Mouse (Mus musculus) urinary bladder, postnatal 10 days (tissue): ENCODE results near the gene Ksr1.
A peak's percentile ranks its signal among the peaks of the same experiment; 100 is the strongest.

Experiments used
- DNase-seq: peaks from one replicate; pipeline ENCODE4 v3.0.0; 2022; ENCODE audit warnings: low spot score

The Ksr1 gene

DNA sequence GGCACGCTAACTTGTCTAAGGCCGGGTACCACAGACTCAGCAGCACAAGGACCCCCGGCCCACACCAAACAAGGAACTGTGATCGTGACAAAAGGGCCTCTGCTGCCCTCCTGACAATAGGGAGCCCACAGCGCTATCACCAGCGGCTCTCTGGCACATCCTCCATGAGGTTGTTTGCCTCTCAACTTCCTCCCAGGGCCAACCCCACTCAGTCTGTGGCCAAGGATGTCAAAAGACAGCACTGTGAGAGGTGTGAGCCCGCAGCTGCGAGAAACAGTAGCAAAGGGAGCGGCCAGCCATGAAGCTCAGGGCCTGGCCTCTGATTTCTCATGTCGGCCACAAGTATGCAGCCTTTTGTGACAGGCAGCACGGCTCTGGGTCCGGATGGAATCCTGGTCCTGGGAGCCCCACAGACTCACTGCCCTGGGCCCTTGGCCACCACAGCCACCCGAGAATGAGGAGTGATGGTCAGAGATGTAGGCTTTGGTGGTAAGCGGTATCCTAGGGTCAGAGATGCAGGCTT, 104.2 kb downstream of the Ksr1 start:
- DNase-seq = no peak

DNA sequence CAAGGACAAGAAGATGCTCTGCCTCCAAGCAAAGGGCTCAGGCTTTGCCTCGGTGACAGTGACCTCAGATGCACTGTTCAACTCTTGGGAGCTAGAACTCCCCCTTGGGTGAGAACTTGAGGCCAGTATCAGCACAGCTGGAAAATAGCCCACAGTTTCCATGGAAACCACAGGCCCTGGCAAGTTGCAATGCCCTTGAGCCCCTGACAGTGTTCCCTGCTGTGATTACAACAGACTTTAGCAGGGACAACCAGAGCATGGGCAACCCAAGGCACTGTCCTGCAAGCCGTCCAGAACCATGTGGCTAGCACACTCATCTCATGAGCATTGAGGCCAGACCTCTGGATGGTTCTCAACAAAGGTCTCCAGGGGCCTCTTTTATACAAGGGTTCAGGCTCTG, 106.7 kb downstream of the Ksr1 start:
- no peak for DNase-seq

DNA sequence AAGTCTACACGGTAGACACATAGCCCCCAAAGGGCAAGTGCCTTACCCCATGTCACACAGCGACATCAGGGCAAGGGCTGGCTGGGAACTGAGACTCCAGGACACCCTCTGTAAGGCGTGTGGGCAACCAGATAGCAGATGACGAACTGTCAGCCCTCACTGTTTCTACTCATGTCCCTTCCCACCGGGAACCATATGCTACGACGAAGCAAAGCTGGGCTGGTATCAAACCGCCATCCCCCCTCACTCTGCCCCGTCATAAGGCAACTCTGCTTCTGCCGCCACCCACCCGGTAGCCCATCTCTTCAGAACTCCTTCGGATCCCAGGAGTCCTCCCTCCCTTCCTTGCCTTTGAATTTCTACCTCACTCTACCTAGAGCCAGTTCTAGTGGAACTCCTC, 108.7 kb downstream of the Ksr1 start:
- DNase-seq = no peak

DNA sequence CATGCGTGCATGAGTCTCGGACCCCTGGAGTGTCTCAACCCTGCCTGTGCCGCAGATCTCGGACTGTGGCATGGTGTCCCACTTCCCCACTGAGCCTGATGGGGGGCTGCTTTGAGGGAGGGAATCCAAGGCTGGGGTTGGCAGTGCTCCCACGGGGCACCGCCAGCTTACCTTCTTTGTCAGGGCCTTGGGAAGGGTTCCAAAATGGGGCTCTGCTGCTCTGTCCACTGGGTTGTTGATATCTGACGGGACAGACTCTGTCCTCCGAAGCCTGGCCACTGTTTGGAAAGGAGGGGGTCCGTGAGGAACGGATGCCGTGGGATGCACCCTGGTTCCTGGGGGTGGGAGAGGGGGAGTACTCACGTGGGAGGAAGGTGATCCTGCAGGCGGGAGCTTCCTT, 109.9 kb downstream of the Ksr1 start:
- no peak for DNase-seq

DNA sequence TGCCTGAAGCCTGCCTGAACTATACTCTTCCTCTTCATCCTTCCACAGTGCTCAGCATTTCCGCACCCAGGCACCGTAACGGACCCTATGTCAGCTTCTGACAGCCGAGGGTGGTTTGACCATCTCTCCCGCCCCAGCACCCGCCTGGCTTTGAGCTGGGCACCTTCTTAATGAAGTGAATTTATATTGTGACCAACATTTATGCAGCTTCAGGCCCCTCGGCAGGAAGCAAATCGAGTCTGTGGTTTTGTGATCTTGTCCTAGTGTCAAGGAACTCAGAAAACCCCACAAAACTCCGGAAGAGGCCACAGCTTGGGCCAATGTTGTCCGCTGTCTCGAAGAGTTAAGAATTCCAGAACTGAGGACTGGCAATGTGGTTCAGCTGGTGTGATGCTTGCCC, 112.6 kb downstream of the Ksr1 start:
- no peak for DNase-seq

DNA sequence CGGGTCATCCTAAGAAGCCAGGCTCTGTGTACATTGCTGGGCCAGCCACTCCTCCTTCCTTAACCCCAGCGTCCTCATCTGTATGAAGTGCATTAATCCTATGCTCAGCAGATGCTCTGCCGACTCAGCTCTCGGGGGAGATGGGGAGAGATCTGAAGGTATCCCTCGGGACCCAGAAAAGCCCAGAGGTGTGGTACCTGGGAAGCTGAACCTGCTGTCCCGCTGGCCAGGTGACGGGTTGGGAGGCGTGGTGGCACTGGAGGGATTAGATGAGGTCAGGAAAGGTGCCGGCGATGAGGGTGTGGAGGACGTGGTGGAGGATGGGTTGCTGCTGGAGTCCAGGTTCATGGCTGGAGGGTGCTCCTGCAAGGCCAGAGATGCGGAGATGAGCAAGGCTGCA, 113.2 kb downstream of the Ksr1 start:
- DNase-seq = no peak

DNA sequence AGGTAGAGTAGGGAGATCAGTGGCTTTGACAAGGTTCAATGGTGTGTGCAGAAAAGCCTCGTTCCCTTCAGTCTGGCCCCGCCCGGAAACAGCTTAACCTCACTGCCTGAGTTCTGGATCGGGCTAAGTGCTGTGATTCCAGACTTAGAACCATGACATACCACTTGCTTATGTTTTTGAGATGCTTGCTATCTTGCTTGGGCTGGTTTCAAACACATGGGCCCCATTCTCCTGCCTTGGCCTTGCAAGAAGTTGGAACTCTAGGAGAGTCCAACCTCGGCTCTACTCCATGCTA, 114.8 kb downstream of the Ksr1 start:
- DNase-seq = no peak

DNA sequence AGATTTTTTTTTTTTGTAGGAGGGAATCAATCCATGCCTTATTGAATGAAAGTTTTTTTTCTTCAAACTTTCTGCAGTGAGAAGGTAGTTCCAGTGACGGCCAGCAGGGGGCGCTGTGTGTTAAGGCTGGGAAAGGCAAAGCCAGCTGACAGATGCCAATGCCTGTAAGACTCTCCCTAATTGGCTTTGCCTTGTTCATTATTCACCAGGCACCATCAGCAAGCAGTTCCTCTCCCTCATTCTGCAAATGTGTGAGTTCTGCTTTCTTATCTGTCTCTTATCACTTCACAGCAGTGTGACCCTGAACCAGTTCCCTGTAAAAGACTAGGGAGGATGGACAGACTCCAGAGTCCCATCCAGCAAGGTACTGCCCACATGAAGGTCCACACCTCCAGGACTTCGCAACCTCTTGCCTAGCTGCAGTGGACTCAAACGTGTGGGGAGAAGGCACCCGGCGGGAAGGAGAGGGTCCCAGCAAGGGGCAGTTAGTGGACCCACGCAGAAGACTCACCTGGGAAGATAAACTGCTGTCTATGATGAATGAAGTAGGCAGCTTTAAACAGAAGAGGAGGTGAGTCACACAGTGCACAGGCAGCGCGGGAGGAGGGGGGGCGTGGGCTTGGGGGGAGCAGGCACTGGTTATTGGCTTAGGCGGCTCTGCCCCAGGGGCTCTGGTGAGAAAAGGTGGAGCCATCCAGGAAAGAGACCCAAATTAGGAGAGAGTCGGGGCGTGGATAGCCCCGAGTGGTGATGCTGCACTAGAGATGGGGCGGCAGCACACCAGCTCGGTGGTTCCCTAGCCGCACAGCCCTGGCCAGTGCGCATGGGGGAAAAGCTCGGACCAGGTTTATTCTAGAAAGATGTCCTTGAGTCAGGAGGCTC, 115.4 kb downstream of the Ksr1 start:
- DNase-seq = peak; percentile 77

DNA sequence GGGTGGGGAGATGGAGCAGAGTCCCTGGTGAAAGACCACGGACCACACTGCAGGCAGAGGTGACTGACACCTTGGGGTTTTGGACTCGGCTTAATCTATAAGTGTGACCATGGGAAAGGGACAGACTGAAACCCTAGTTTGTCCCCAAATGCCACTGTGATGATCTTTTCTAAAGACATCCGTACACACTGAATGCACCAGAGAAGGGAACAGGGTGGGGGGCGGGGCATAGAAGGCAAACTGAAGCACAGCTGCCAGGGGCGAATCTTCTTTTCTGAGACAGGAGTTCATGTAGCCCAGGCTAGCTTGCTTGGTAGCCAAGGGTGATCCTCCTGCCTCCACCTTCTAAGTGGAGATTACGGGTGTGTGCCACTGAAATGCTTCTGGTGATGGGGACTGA, 122.5 kb downstream of the Ksr1 start:
- no peak for DNase-seq

DNA sequence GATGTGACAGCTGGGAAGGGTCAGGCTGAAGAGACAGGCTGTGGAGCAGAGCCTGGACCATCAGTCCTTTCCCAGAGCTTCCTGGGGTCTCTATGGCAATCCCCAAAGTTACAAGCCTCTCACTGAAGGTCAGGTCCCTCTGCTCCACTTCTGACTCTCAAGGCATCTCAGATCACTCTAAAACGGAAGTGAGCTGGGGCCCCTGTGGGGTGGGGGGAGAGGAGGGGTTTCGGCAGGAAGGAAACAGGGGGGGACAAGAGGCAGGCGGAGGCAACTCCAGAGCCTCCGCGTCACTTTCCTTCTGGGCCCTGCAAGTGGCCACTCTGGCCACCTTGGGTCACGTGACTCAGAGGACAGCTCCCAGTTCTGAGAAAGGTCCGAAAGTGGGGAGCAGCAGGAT, 122.9 kb downstream of the Ksr1 start:
- no peak for DNase-seq

DNA sequence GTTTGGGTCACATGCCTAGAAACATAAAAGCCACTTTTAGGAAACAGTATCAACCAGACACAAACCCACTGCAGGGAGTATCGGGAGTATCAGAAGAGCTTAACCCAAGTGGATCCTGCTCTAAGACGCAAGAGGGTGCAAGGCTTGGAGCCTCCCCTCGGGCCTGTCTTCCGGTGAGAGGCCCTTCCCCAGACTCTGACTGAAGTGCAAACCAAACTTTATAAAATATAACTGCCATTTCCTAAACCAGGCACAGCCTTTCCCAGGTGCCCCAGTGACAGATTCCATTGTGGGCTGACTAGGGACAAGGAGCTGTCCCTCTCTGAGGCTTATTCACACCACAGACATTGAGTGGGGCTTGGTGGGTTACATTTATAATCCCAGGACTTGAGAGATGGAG, 123.4 kb downstream of the Ksr1 start:
- no peak for DNase-seq

DNA sequence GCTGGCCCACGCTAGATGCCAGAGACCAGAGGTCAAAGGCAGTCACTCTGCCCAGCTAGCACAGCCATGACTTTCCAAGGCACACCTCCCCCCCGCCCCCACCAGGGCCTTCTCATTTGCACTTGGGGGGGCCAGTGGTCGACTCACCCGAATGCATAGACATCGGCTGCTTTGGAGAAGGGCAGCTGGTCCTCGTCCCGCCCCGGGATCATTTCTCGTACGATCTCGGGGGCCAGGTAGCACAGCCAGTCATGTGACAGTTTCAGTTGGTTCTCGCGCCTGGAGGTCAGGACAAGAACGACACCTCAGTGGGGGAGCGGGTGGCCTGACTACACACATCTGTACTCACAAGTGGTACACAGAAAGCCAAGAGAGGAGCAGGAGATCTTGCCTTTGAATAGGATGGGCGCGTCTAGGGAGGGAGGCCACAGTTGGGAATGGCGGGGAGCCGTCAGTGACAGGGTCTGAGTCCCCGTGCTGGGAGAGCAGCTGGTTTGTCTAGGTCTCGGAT, 125.6 kb downstream of the Ksr1 start:
- DNase-seq = no peak

DNA sequence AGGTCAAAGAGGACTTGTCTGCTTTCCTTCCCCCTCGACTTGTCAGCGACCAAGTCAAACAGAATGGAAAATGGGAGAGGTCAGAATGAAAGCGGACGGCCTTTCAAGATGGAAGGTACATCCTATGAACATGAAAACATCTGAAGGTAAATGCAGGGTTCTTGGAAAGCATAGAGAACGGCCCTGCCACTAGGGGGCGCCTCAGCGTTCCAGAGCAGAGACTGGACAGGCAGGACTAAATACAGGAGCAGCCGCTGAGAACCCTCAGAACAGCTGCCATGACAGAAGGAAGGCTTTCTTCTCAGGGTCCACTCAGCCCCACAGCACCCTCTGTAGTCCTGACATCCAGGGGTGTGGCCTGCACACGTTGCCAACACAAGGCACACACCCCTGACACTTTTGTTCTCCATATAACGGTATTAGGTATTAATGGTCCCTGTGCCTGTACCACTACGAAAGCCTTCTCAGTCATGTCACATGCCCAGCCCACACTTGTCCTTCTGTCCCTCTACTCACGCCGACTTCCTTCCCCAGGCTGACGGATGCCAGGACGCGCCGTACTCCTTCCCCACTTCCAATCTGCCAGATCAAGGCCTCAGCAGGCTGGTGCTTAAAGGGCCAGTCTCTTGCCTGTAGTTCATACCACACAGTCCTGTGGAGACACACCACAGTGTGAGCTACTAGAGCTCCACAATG, 126.2 kb downstream of the Ksr1 start:
- DNase-seq = no peak

DNA sequence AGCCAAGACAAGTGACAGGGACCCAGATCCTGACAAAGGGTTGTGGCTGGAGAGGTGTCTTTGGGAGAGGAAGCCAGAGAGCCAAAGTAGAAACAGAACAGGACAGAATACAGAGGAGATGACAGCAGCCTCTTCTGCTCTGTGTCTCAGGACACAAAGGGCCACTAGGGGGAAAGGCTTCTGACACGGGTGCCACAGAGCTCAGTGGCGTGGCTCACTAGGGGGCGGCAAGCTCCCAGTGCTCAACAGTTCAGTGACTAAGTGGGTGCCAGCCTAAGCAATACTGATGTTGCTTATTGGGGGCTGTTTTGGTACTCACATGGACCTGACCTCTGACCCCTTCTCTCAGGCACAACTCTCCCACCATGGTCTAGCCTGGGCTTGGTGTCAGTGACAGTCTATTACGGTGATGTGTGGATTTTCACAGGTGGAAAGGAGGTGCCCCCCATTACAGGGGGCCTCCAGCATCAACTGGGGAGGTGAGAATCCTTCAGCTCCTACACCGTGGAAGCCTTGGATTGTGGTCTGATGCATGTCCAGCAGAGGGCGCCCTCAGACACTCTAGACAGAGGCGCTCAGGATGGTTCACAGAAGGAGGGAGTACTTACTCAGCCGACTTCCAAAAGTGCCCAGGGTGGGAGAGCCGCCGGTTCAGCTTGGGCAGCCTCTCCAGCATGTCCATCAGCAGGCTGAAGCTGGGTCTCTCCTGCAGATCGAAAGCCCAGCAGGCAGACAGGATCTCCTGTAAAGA, 127.1 kb downstream of the Ksr1 start:
- DNase-seq = no peak

DNA sequence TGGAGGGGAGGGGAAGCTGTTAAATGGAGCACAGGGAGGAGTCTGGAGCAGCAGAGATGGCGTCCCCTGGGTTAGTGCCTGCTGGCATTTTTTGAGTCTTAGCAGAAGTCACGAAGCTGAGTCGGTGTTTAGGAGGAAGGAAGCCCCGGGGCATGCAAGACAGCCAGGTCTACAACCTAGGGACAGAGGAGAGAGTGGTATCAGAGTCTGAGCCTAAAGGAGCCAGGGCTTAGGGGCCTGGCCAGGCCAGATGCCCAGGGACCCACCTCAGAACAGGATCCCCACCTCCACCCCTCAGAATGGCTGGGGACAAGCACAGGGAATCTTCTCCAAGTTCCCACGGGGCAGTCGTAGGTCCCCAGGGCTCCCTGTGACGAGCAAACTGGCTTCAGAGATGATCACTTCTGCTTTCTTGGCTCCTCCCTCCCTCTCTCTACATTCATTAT, 129.0 kb downstream of the Ksr1 start:
- no peak for DNase-seq

DNA sequence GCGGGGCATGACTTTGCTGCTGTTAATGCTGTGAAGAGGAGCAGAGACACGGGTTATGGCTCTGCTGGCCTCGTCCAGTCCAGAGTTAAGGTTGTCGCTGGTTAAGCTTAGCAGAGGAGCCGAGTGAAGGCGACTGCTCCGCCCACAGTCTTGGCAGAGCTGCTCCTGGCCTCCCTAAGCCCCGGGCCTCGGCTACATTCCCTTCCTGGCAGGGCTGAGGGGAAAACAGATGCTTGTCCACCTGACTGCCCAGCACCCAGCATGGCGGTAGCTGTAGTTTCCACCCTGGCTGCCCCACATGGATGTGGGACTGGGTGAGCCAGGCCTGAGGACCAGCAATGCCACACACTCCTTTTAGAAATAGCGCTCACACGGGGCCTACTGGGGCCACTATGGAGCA, 130.0 kb downstream of the Ksr1 start:
- DNase-seq = no peak

DNA sequence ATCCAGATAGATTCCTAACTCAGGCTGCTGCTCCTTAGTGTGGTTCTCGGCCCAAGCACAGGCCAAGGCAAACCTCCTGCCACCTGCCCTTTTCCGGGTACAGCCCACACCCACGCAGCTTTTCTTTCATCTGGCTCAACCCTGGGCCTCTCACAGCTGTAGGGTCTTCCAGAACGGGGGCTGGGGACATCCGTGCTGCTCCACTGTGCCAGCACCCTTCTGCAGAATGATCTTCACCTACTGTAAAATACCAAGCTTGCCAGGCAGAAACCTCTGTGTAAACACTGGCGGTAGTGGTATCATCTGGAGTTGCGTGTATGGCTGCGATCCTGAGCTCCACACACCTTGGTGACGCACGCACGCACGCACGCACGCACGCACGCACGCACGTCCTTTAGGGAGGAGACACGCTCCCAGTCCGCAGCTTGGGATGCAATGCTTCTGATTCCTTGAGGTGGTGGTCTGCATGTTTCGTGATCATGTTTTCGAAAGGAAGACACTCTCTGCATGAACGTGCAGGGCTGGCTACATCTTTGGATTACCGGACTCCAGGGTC, 130.5 kb downstream of the Ksr1 start:
- DNase-seq = no peak

DNA sequence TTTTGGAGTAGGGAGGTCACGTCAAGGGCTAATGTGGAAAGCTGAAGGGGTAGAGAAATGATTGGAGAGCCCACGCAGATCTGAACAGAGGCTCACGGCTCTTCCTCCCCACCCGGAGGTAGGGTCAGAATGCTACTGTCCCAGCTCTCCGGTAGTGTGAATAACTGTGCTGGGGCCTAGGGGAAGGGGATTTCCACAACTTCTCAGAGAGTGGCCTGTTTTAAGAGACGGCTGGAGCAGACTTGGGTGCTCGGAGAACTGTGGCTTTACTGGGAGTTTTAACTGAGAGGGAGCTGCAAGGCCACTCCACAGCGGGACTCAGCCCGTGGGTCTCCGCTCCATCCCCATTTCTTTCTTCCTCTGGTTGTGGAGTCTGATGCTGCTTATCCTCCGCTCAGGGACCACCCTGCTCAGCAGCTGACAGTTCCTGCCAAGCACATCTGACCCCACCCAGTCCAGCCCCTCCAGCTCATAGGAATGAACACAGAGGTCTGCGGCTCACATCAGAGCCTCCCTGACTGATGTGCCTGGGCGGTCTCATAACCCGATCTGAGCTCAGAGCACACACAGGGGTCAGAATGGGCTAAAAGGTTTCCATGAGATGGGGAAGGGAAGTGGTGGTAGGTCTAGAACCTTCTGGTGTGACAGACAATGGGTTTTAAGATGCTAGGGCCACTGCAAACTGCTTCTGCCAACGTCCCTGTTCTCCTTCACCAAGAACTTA, 131.4 kb downstream of the Ksr1 start:
- DNase-seq = no peak

DNA sequence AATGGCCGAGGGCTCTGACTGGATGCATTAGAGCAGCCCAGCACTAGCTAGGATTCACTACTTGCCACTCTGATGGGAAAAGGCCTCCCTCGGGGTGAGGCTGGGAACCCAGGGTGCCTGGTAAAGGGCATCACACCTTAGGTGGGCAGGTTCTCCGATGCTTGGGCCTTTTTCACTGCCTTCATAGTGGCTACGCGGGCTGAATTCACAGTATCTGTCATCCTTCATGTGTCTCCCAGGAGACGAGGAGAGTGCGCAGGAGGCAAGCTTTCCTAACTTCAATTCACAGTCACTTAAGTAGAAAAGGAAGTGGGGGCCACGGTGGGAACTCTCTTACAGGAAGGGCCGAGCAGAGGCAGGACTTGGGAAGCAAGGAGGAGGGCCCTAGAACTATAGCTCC, 132.4 kb downstream of the Ksr1 start:
- DNase-seq = no peak

DNA sequence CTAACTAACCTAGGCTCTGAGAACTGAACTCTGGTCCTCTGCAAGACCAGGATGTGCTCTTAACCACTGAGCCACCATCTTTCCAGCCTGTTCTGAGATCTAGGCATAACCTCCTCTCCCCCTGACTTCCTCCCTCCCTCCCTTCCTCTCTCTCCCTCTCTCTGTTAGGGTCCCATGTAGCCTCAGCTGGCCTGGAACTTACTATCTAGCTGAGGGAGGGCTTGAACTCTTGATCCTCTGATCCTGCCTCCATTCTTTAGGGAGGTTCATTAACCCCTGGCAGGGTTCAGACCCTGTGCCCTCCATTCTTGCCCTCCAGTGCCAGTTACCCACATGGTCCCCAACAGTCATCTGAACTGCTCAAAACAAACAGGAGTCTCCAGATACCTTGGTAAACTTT, 133.2 kb downstream of the Ksr1 start:
- DNase-seq = no peak

DNA sequence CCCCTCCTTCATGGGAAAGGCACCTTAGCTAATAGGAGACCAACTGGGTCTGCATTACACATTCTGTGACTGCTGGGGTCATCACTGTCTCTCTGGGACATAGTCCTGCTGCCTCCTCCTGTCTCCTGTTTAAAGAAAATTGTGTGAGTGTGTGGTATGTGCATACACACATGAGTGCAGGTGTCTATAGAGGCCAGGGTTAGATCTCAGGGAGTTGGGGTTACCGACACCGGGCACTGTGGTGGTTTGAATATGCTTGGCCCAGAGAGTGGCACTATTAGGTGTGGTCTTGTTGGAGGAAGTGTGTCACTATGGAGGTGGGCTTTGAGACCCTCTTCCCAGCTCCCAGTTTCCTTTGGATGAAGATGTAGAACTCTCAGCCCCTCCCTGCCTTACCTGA, 133.7 kb downstream of the Ksr1 start:
- DNase-seq = no peak

DNA sequence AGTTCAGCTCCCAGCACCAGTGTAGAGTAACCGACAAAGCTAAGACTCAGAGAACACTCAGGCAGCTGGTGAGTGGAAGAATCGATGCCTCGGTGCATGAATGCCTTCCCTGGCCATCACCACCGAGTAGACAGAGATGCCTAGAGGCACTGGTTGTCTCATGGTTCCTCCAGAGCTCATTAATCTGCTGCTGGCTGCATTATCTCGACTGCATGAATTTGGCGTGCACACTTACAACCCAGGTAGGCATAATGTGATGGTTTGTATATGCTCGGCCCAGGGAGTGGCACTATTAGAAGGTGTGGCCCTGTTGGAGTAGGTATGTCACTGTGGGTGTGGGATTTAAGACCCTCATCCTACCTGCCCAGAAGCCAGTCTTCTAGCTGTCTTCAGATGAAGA, 137.3 kb downstream of the Ksr1 start:
- DNase-seq = no peak
